27 mouse cellular contexts compared by ENCODE assay signal in the genomic region with DNA sequence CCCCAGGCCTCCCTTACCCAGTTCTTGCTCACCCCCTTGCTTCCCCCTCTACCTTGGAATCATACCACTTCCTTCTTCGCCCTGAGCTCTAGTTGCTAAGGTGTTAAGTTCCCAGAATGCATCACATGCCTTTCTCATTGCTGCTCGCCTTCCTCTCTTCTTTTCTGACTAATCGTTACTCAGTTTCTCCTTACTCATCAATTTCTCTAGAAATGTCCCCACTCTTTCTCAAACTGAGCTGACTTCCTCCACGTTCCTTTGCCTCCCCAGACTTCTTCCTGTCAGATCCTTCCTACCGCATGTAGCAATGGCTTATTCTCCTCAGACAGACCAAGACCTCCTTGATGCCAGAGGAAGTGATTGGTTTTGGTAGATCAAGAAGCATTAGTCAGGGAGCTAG. TPM values are rescaled to one million over a fixed set of nuclear protein-coding genes. Genes with fewer than 3 reads are reported as not detected.
DNase-seq lines count a peak whose midpoint lies in the region; ATAC-seq and TF ChIP-seq lines count a peak whose summit lies in the region.
"Had no signal": no experiment of that assay in that cellular context is flagged by ENCODE, and none has a peak within 500 bp of the region (broad histone marks: within the 10 kb centered on the region; RNA-seq: fewer than 3 reads in every experiment).

No protein-coding gene starts in this region.

- H3K27me3 ChIP-seq in kidney, adult 2 months (replicated peaks; ENCODE audit: control insufficient read depth, insufficient read depth, low read length), result no peaks in the 10 kb centered on the region
- H3K27me3 ChIP-seq: neural tube, embryonic 15.5 days had no signal

- WGBS in kidney, adult 2 months, result 62% methylated on average over 5 of the region's 5 CpGs

- intact Hi-C loops in heart, postnatal 10 days (cut with DNase I), result no loop called here

- TF ChIP-seq CTCF in kidney, adult 2 months (conservative IDR thresholded peaks at IDR 0.05; ENCODE audit: insufficient read depth, insufficient read length, low read depth, low read length), result no peak

- no peak for TF ChIP-seq POLR2A in kidney, adult 2 months (IDR thresholded peaks at IDR 0.05; ENCODE audit: low read depth, low read length)

- no peaks in the 10 kb centered on the region for H3K36me3 ChIP-seq in kidney, adult 2 months (ENCODE audit: control insufficient read depth, insufficient read depth, low read length)
- H3K36me3 ChIP-seq: heart, embryonic 10.5 days; hindbrain, embryonic 10.5 days; limb, embryonic 10.5 days; neural tube, embryonic 15.5 days had no signal

- H3K27ac ChIP-seq in kidney, adult 2 months (ENCODE audit: insufficient read depth, low read depth, low read length), result peak overlapping the region; percentile 45; the same call in 1 of the 2 replicates
- H3K27ac ChIP-seq: heart, embryonic 10.5 days; hindbrain, embryonic 10.5 days; layer of hippocampus, adult 2 months; limb, embryonic 10.5 days; neural tube, embryonic 15.5 days; stomach, postnatal 0 days had no signal

- no peak overlapping the region for H3K4me3 ChIP-seq in kidney, adult 2 months (ENCODE audit: insufficient read depth, low read depth, low read length)
- H3K4me3 ChIP-seq: heart, embryonic 10.5 days; hindbrain, embryonic 10.5 days; layer of hippocampus, adult 2 months; limb, embryonic 10.5 days; neural tube, embryonic 15.5 days had no signal

- ATAC-seq in granulocyte monocyte progenitor cell, adult 5-6 weeks (replicated peaks; ENCODE audit: poor library complexity, severe bottlenecking), result peak; percentile 69
- peak; percentile 61 for ATAC-seq in megakaryocyte progenitor cell, adult 5-6 weeks (replicated peaks; ENCODE audit: poor library complexity)
- ATAC-seq: forebrain, postnatal 0 days; hindbrain, embryonic 16.5 days; intestine, postnatal 0 days had no signal

- H3K4me1 ChIP-seq in kidney, adult 2 months (ENCODE audit: control insufficient read depth, insufficient read depth, low read length), result 0 out of 2 replicates have a peak, but pooled peaks cover 2% of the 10 kb centered on the region
- H3K4me1 ChIP-seq: neural tube, embryonic 15.5 days had no signal

- DNase-seq in kidney, adult 2 months, result no peak
- DNase-seq in kidney, adult 18-20 months, result no peak
- DNase-seq in CD4-positive, CD25-positive, alpha-beta regulatory T cell, adult 2 months (ENCODE audit: low read depth, low spot score), result peak; percentile 34
- DNase-seq in spleen, postnatal 14 days (ENCODE audit: low spot score in 2 of 2), result no peak
- no peak for DNase-seq in heart, postnatal 10 days
- DNase-seq: adrenal gland, postnatal 25 days; cerebellum, adult 11 months; cerebellum, postnatal 10 days; forebrain, postnatal 0 days; kidney, postnatal 10 days; liver; lung, adult 2 months; lung, postnatal 14 days; right cerebral cortex, adult 18-20 months; right cerebral cortex, postnatal 4 days had no signal

RNA-seq across cellular contexts. Expression of a gene that starts 33.9 kb away (rescaled TPM):
- 56.8 and 60.4 TPM in 2 replicates for polyA plus RNA-seq in kidney, adult 2 months (2012; rRNA removed)
- total RNA-seq in granulocyte monocyte progenitor cell, adult 5-6 weeks (2014; fragmentation: Nextera tagmentation), result 69.6 and 75.1 TPM in 2 replicates
- 46.1 and 46.6 TPM in 2 replicates for total RNA-seq in granulocyte monocyte progenitor cell, adult 5-6 weeks (2017)
- total RNA-seq in megakaryocyte progenitor cell, adult 5-6 weeks (2015), result 55.0 and 57.0 TPM in 2 replicates
- total RNA-seq in megakaryocyte progenitor cell, adult 5-6 weeks (2017), result 38.6 and 43.8 TPM in 2 replicates
- total RNA-seq in heart, postnatal 10 days (2021), result 100 to 1,000 TPM; 214 to 220 TPM

RNA-seq across cellular contexts. Expression of a gene that starts 34.5 kb away (rescaled TPM):
- polyA plus RNA-seq in kidney, adult 2 months (2012; rRNA removed), result 0.27 and 0.66 TPM in 2 replicates
- total RNA-seq in granulocyte monocyte progenitor cell, adult 5-6 weeks (2014; fragmentation: Nextera tagmentation), result 50.5 and 64.3 TPM in 2 replicates
- 72.3 and 85.6 TPM in 2 replicates for total RNA-seq in granulocyte monocyte progenitor cell, adult 5-6 weeks (2017)
- 63.1 and 96.7 TPM in 2 replicates for total RNA-seq in megakaryocyte progenitor cell, adult 5-6 weeks (2015)
- 82.0 and 96.2 TPM in 2 replicates for total RNA-seq in megakaryocyte progenitor cell, adult 5-6 weeks (2017)
- 1 to 10 TPM in 1 of 2 experiments, under 1 TPM in 1; 0.94 to 1.1 TPM for total RNA-seq in heart, postnatal 10 days (2021)
- total RNA-seq: forebrain, postnatal 0 days; layer of hippocampus, adult 2 months; layer of hippocampus, postnatal 25 days; midbrain, postnatal 0 days had no signal

Comparison
In these comparisons a context has a peak if more than half of its experiments do, and no peak if none do; other contexts are left out.
1. RNA of a gene that starts 34.5 kb away (total RNA-seq): 63.1 to 96.7 TPM in megakaryocyte progenitor cell, adult 5-6 weeks and 50.5 to 85.6 TPM in granulocyte monocyte progenitor cell, adult 5-6 weeks; 0.94 to 1.1 TPM in heart, postnatal 10 days; every median in the first group is over 10 times any median in the second.